Mouse (Mus musculus): Measurements from ENCODE around the gene Strada. TPM values are rescaled to one million over a fixed set of nuclear protein-coding genes. Genes with fewer than 3 reads are reported as not detected.
A peak's percentile ranks its signal among the peaks of the same experiment; 100 is the strongest.
"Not testable (repeated sequence)": the region's sequence is repeated elsewhere in the genome, so short reads cannot be mapped to it uniquely, and the experiment has no call there.

Strada gene
- 31.1 and 34.1 TPM in 2 replicates for polyA plus RNA-seq (2014; fragmentation: Nextera tagmentation; extraction: Ambion mirVana)

- Histone ChIP-seq H3K4me1 (ENCODE audit: control insufficient read depth, insufficient read depth, low read length) (no peaks in the 10 kb centered on the region), H3K36me3 (ENCODE audit: control insufficient read depth, insufficient read depth, low read length) (peaks cover 81% of the 10 kb centered on the region), H3K4me3 (ENCODE audit: low read depth, low read length) (no peak within 1 kb of the TSS), H3K27me3 (replicated peaks; ENCODE audit: control insufficient read depth, insufficient read depth, low read length) (no peaks in the 10 kb centered on the region), H3K27ac (ENCODE audit: low read depth, low read length) (no peak within 1 kb of the TSS), H3K9me3 (replicated peaks; ENCODE audit: control insufficient read depth, low read length) (no peaks in the 10 kb centered on the region), H3K9ac (ENCODE audit: low read length) (no peak within 1 kb of the TSS), H3K4me2 (ENCODE audit: low read length) (no peak within 1 kb of the TSS)
- WGBS = 88% methylated on average over 5 of the region's 5 CpGs
- DNase-seq (ENCODE audit: low spot score) = no peak
- ATAC-seq = no peak
These were observed at the start of gene Strada for GRCm38 (mm10) chr11:106202123-106202465. TSS of gene Strada (minus strand) at chr11:106202168.

GRCm38 (mm10) chr11:106249326-106249725 is 47.4 kb upstream of the Strada start:
- Histone ChIP-seq H3K27ac (ENCODE audit: low read depth, low read length) (no peak overlapping the region), H3K9ac (ENCODE audit: low read length) (no peak overlapping the region), H3K9me3 (replicated peaks; ENCODE audit: control insufficient read depth, low read length) (no peaks in the 10 kb centered on the region), H3K4me2 (ENCODE audit: low read length) (no peak overlapping the region), H3K4me1 (ENCODE audit: control insufficient read depth, insufficient read depth, low read length) (peaks cover under 1% of the 10 kb centered on the region; the same call in 1 of the 2 replicates), H3K36me3 (ENCODE audit: control insufficient read depth, insufficient read depth, low read length) (peaks cover 88% of the 10 kb centered on the region), H3K4me3 (ENCODE audit: low read depth, low read length) (no peak overlapping the region), H3K27me3 (replicated peaks; ENCODE audit: control insufficient read depth, insufficient read depth, low read length) (no peaks in the 10 kb centered on the region)
- 89% methylated on average over 7 of the region's 7 CpGs for WGBS
- no peak for DNase-seq (ENCODE audit: low spot score)
- ATAC-seq = no peak

GRCm38 (mm10) chr11:106246834-106247233 is 44.9 kb upstream of the Strada start:
- Histone ChIP-seq H3K27me3 (replicated peaks; ENCODE audit: control insufficient read depth, insufficient read depth, low read length) (no peaks in the 10 kb centered on the region), H3K27ac (ENCODE audit: low read depth, low read length) (no peak overlapping the region), H3K4me1 (ENCODE audit: control insufficient read depth, insufficient read depth, low read length) (no peaks in the 10 kb centered on the region), H3K4me2 (ENCODE audit: low read length) (no peak overlapping the region), H3K9ac (ENCODE audit: low read length) (no peak overlapping the region), H3K9me3 (replicated peaks; ENCODE audit: control insufficient read depth, low read length) (no peaks in the 10 kb centered on the region), H3K4me3 (ENCODE audit: low read depth, low read length) (no peak overlapping the region), H3K36me3 (ENCODE audit: control insufficient read depth, insufficient read depth, low read length) (peaks cover 98% of the 10 kb centered on the region)
- DNase-seq (ENCODE audit: low spot score) (no peak), ATAC-seq (no peak)
- 93% methylated on average over 1 of the region's 1 CpGs for WGBS

- not testable (repeated sequence) for H3K4me1 ChIP-seq (ENCODE audit: control insufficient read depth, insufficient read depth, low read length); H3K4me2 ChIP-seq (ENCODE audit: low read length); H3K27ac ChIP-seq (ENCODE audit: low read depth, low read length); H3K4me3 ChIP-seq (ENCODE audit: low read depth, low read length); H3K9ac ChIP-seq (ENCODE audit: low read length); ATAC-seq; H3K9me3 ChIP-seq (replicated peaks; ENCODE audit: control insufficient read depth, low read length); H3K27me3 ChIP-seq (replicated peaks; ENCODE audit: control insufficient read depth, insufficient read depth, low read length); DNase-seq (ENCODE audit: low spot score)
- H3K36me3 ChIP-seq (ENCODE audit: control insufficient read depth, insufficient read depth, low read length) = peaks cover 70% of the 10 kb centered on the region
- WGBS = 83% methylated on average over 8 of the region's 8 CpGs
These were observed 32.0 kb upstream of the Strada start for GRCm38 (mm10) chr11:106233978-106234377.

GRCm38 (mm10) chr11:106220603-106221002 is 18.6 kb upstream of the Strada start:
- ATAC-seq (no peak), DNase-seq (ENCODE audit: low spot score) (no peak)
- Histone ChIP-seq H3K4me2 (ENCODE audit: low read length) (no peak overlapping the region), H3K9me3 (replicated peaks; ENCODE audit: control insufficient read depth, low read length) (no peaks in the 10 kb centered on the region), H3K27ac (ENCODE audit: low read depth, low read length) (no peak overlapping the region), H3K9ac (ENCODE audit: low read length) (no peak overlapping the region), H3K27me3 (replicated peaks; ENCODE audit: control insufficient read depth, insufficient read depth, low read length) (no peaks in the 10 kb centered on the region), H3K4me1 (ENCODE audit: control insufficient read depth, insufficient read depth, low read length) (peaks cover 17% of the 10 kb centered on the region), H3K36me3 (ENCODE audit: control insufficient read depth, insufficient read depth, low read length) (peaks cover 16% of the 10 kb centered on the region), H3K4me3 (ENCODE audit: low read depth, low read length) (no peak overlapping the region)
- WGBS = 96% methylated on average over 3 of the region's 3 CpGs

GRCm38 (mm10) chr11:106216730-106217490 is 14.9 kb upstream of the Strada start, which contains the start of gene Ddx42:
TSS of gene Ddx42 (plus strand) at chr11:106216926.
- ATAC-seq (peak; percentile 95), DNase-seq (ENCODE audit: low spot score) (peak; percentile 99)
- Histone ChIP-seq H3K9me3 (replicated peaks; ENCODE audit: control insufficient read depth, low read length) (no peaks in the 10 kb centered on the region), H3K27me3 (replicated peaks; ENCODE audit: control insufficient read depth, insufficient read depth, low read length) (no peaks in the 10 kb centered on the region), H3K36me3 (ENCODE audit: control insufficient read depth, insufficient read depth, low read length) (peaks cover 15% of the 10 kb centered on the region), H3K27ac (ENCODE audit: low read depth, low read length) (peak within 1 kb of the TSS; percentile 95), H3K4me3 (ENCODE audit: low read depth, low read length) (peak within 1 kb of the TSS; percentile 99), H3K4me2 (ENCODE audit: low read length) (peak within 1 kb of the TSS; percentile 83), H3K9ac (ENCODE audit: low read length) (peak within 1 kb of the TSS; percentile 96), H3K4me1 (ENCODE audit: control insufficient read depth, insufficient read depth, low read length) (peaks cover 24% of the 10 kb centered on the region)
- 2% methylated on average over 70 of the region's 70 CpGs for WGBS

- under 1% methylated on average over 46 of the region's 46 CpGs for WGBS
- Histone ChIP-seq H3K4me2 (ENCODE audit: low read length) (peak within 1 kb of the TSS; percentile 83), H3K27ac (ENCODE audit: low read depth, low read length) (peak within 1 kb of the TSS; percentile 95), H3K9ac (ENCODE audit: low read length) (peak within 1 kb of the TSS; percentile 96), H3K27me3 (replicated peaks; ENCODE audit: control insufficient read depth, insufficient read depth, low read length) (no peaks in the 10 kb centered on the region), H3K4me3 (ENCODE audit: low read depth, low read length) (peak within 1 kb of the TSS; percentile 99), H3K4me1 (ENCODE audit: control insufficient read depth, insufficient read depth, low read length) (peaks cover 24% of the 10 kb centered on the region), H3K9me3 (replicated peaks; ENCODE audit: control insufficient read depth, low read length) (no peaks in the 10 kb centered on the region), H3K36me3 (ENCODE audit: control insufficient read depth, insufficient read depth, low read length) (peaks cover 22% of the 10 kb centered on the region)
- ATAC-seq (peak; percentile 97), DNase-seq (ENCODE audit: low spot score) (peak; percentile 100)
These were observed 14.2 kb upstream of the Strada start, which contains the start of gene Ccdc47 for GRCm38 (mm10) chr11:106215927-106216729. TSS of gene Ccdc47 (minus strand) at chr11:106216344.

- ATAC-seq (no peak), DNase-seq (ENCODE audit: low spot score) (no peak)
- no peaks in the 10 kb centered on the region for H3K27me3 ChIP-seq (replicated peaks; ENCODE audit: control insufficient read depth, insufficient read depth, low read length)
- 31% methylated on average over 7 of the region's 7 CpGs for WGBS
- peaks cover 22% of the 10 kb centered on the region for H3K4me1 ChIP-seq (ENCODE audit: control insufficient read depth, insufficient read depth, low read length)
- H3K27ac ChIP-seq (ENCODE audit: low read depth, low read length) = peak overlapping the region; percentile 95; the same call in 1 of the 2 replicates
- H3K9ac ChIP-seq (ENCODE audit: low read length) = peak overlapping the region; percentile 80
- peak overlapping the region; percentile 83 for H3K4me2 ChIP-seq (ENCODE audit: low read length)
- peaks cover 28% of the 10 kb centered on the region for H3K36me3 ChIP-seq (ENCODE audit: control insufficient read depth, insufficient read depth, low read length)
- H3K4me3 ChIP-seq (ENCODE audit: low read depth, low read length) = peak overlapping the region; percentile 99
- H3K9me3 ChIP-seq (replicated peaks; ENCODE audit: control insufficient read depth, low read length) = no peaks in the 10 kb centered on the region
These were observed 13.5 kb upstream of the Strada start for GRCm38 (mm10) chr11:106215450-106215859.
